Mouse (Mus musculus): ENCODE measurements at regions not wholly inside any gene's neighbourhood (a gene's known extent, or its start where the extent isn't known, plus 50 kb on each side); places are given as distances from the start of the nearest gene placed in this dataset.

GRCm38 (mm10) chr17:87501098-87501497 is 54.4 kb upstream of the Calm2 start:
- DNase-seq: no peak

GRCm38 (mm10) chr17:87501687-87502387 is 55.1 kb upstream of the Calm2 start:
- peak; percentile 34 for DNase-seq

GRCm38 (mm10) chr17:87502388-87503369 is 55.9 kb upstream of the Calm2 start:
- no peak for DNase-seq

DNA sequence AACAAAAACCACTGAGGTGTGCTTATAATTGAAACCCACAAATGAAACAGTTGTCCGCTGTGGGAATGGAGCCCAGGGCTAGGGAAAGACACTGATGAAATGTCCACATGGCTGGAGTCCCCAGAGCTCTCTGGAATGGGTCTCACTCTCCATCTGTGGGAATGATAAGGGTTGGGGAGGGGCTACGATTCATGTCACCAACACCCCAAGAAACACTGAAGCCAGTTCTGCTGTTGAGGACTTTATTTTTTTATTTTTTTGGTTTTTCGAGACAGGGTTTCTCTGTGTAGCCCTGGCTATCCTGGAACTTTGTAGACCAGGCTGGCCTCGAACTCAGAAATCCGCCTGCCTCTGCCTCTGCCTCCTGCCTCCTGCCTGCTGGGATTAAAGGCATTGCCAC is 56.8 kb upstream of the Calm2 start:
- DNase-seq: no peak

GRCm38 (mm10) chr17:87504960-87505681 is 58.4 kb upstream of the Calm2 start:
- DNase-seq: no peak

DNA sequence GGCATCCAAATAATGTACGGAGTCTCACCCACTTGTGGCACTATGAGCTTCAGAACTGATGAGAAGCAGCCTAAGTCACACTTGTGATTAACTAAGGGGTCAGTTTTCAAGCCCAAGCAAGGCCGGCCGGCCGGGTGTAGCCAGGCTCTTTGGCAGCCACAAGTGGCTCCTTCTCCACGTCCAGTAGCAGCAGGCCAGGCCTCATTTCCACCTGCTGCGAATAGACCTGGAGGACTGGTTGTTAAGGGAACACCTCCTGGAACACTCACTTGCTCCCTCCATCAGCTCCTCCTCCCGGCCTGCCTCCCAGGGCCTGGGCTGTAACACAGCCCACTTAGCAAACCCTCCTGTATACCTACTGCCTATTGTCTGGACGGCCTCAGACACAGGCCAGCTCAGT is 61.1 kb upstream of the Calm2 start:
- no peak for DNase-seq

DNA sequence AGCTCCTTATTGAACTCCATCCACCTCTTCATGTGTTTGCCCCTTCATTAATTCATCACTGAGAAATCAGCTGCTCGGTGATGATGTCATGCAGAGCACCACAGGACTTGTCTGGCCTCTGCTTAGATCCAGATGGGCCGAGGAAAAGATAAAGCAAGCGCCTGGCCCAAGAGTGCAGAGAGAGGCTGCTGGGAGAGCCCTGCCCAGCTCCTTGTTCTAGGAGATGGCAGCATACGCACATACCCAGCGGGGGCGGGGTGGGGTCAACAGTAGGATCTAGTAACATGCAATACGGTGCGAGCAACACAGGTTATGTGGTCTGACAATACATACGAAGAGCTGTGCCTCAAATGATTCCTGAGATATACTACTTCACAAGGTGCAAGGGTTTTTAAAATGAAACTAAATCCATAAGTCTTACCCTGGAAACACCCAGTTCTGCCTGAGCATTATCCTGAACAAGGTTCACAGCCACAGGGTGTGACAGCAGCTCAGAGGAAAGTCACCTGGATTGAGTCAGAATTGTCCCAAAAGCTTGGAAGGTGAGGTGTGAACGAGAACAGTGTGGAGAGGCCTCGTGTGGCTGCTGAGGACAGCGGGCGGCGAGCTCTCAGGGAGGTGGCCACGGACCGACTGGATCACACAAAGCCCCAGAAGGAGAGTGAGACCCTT is 62.0 kb upstream of the Calm2 start:
- no peak for DNase-seq

DNA sequence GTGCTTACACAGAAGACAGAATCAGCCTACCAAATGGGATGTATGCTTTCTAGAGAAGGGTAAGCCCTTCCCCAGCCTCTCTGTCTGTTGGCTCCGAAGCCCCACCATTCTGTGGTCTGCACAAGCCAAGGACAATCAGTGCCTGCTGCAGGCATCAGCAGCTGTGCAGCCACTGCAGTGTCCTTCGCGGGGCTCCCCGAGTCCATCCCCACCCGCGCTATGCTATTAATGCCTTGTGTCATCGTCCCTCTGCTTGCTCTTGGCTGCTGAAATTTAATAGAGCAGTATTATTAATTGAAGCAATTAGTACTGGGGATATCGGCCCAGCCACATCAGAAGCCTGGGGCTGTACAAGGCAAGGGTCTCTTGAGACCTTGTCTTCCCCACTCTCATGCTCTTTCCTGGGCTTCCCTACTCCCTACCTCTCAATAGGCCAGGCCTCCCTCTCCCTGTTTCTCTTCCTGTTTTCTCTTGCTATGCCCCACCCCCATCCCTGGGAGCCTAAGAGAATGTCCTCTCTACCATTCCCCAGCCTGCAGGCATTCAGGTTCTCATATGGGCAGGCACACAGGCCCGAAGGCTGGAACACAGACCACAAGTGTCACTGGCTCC is 65.4 kb upstream of the Calm2 start:
- DNase-seq: no peak

- DNase-seq: no peak
These were observed 67.1 kb upstream of the Calm2 start for GRCm38 (mm10) chr17:87513822-87514221.

- DNase-seq: no peak
These were observed 67.8 kb upstream of the Calm2 start for GRCm38 (mm10) chr17:87514366-87515126.

DNA sequence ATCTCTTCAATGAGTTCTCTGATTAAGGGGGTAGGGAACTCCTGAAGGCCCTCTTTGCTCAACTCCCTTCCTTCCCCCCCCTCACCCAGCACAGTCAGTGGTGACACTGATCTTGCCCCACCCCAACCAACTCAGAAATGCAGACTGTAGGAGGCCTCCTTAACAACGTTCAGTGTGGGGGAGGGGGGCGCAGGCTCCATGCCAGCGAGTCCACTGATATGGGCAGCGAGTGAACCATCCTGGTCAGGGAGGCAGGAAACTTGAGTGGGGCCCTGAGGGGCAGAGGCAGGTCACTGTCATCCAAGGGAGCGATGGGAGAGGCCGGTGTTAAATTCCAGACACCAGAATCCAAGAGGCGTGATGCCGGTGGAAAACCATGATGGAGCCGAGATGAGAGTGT is 70.5 kb upstream of the Calm2 start:
- DNase-seq: no peak

DNA sequence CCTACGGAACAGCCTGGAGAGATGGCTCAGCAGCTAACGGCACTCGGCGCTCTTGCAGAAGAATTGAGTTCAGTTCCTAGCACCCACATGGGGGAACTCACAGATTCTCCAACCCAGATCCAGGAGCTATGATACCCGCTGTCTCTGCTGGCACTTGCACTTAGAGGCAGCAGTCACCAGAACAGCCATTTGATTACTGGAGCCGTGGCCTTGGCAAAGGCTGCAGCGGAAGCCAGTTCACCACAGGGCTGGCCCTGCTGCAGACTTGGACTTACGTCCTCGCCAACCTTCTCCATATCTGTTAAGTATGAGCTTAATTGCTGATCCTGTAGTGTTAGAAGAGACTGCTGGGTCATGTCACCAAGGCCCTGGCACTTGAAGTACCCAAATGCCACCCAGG is 72.7 kb upstream of the Calm2 start:
- DNase-seq: no peak

GRCm38 (mm10) chr17:87520841-87521240 is 74.1 kb upstream of the Calm2 start:
- no peak for DNase-seq

DNA sequence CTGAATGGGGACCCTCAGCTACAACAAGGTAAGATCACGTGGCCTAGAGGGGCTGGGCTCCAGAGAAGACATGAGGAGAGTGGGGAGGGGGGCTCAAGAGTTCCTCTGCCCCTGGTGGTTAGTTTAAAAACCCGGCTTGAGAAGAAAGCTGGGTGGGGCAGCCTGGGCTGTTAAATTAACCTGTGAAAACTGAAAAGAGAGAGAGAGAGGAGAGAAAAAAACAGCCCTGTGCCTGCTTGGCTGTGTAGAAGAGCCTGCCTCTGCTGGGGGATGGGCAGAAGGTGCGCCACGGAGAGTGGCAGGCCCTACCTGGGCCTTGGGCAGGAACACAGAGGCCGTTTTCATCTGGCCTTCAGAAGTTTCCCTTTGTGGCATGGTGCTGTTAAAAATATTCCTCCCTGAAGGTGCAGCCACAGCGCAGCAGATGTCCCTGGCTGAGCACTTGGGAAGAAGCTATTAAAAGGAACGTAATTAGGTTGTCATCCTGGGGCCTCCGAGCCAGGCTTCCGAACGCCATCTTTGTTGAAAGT is 75.0 kb upstream of the Calm2 start:
- peak; percentile 55 for DNase-seq

- DNase-seq: peak; percentile 34
These were observed 75.9 kb upstream of the Calm2 start for GRCm38 (mm10) chr17:87522500-87523091.

GRCm38 (mm10) chr17:87523643-87524042 is 76.9 kb upstream of the Calm2 start:
- DNase-seq: no peak

DNA sequence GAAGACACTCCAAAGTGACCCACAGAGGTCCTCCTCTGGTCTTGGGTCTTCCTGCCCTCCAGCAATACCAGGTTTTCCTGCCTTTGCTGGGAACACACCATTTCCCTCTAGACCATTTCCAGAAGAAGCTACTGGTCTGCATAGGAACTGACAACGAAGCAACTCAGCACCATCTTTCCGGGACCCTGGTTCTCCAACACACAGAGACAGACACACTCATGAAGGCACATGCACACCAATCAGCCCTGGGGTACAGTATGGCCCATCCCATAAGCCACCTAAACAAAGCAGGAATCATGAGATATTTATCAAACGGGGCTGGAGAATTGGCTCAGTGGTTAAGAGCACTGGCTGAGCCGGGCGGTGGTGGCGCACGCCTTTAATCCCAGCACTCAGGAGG is 80.4 kb upstream of the Calm2 start:
- DNase-seq: no peak

GRCm38 (mm10) chr17:87530162-87530817 is 83.6 kb upstream of the Calm2 start:
- DNase-seq: peak; percentile 88

- peak; percentile 42 for DNase-seq
These were observed 84.2 kb upstream of the Calm2 start for GRCm38 (mm10) chr17:87530818-87531410.

Data from cerebellum, adult 9-10 months (tissue).